Mouse (Mus musculus): ENCODE results near the gene Nipa1.

DNA sequence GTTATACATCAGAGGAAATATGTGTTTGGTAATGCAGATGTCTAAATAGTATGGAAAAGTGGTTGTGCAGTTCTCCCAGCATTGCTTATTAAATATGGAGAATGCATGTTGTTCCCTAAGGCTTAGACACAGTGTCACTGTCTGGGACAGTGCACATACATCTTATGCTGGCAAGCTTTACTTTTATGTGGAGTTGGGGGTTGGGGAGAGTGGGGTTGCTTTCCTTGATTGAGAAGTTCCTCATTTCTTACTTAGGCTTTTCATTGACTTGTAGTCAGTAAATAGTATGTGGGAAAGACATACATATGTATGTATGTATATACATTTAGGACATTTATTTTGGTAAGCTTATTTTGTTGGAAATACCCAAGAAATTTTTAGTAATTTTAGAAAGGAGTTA is 33.2 kb upstream of the Nipa1 start:
- TF ChIP-seq CHD2 (IDR thresholded peaks at IDR 0.05; ENCODE audit: low read depth, low read length) (no peak), ZC3H11A (IDR thresholded peaks at IDR 0.05; ENCODE audit: borderline replicate concordance, low read depth, low read length) (no peak), MAFK (IDR thresholded peaks at IDR 0.05; ENCODE audit: insufficient read depth, low read depth, low read length) (no peak)
